Mouse (Mus musculus): ENCODE results near the gene Qars.

DNA sequence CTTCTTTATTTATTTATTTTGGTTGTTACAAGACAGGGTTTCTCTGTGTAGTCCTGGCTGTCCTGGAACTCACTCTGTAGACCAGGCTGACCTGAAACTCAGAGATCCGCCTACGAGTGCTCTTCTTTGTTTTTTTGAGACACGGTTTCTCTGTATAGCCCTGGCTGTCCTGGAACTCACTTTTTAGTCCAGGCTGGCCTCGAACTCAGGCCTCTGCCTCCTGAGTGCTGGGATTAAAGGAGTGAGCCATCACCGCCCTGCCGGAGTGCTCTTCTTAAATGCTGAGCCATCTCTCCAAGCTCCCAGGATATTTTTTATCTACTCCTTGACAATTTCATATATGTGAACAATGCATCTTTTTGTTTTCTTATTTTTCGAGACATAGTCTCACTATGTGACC, 605 bp upstream of the Qars start:
- no peak for TF ChIP-seq CTCF (IDR thresholded peaks at IDR 0.05; ENCODE audit: control insufficient read depth, insufficient read depth, insufficient replicate concordance, low read depth, low read length)
- TF ChIP-seq POLR2A (IDR thresholded peaks at IDR 0.05; ENCODE audit: control insufficient read depth, low read depth, low read length): no peak
